Mouse (Mus musculus) forebrain, embryonic 13.5 days (tissue): ENCODE results near the gene Immp2l. TPM values are rescaled to one million over a fixed set of nuclear protein-coding genes. Genes with fewer than 3 reads are reported as not detected.

Experiments used
- ATAC-seq: fragments of 200-750 bp; cut with Nextera tagmentation; 2 replicates; pipeline ENCODE4 v1.8.0; 2017
- H3K27ac ChIP-seq: fragments of 300-500 bp; sonication (generic); 2 replicates; pipeline ENCODE4 v1.5.1; 2015; ENCODE audit warnings: inconsistent platforms, mild to moderate bottlenecking, moderate library complexity
- H3K27me3 ChIP-seq: fragments of 300-500 bp; sonication (generic); 2 replicates; pipeline ENCODE4 v1.6.1; 2015; ENCODE audit warnings: mild to moderate bottlenecking, inconsistent platforms
- H3K36me3 ChIP-seq: fragments of 300-500 bp; sonication (generic); 2 replicates; pipeline ENCODE4 v1.6.1; 2015; ENCODE audit warnings: mild to moderate bottlenecking, inconsistent platforms; ENCODE audit not compliant: poor library complexity, severe bottlenecking
- H3K4me1 ChIP-seq: fragments of 300-500 bp; sonication (generic); 2 replicates; pipeline ENCODE4 v1.6.1; 2015; ENCODE audit warnings: inconsistent platforms
- H3K4me2 ChIP-seq: fragments of 300-500 bp; sonication (generic); 2 replicates; pipeline ENCODE4 v1.6.1; 2015; ENCODE audit warnings: inconsistent platforms, mild to moderate bottlenecking, moderate library complexity
- H3K4me3 ChIP-seq: fragments of 300-500 bp; sonication (generic); 2 replicates; pipeline ENCODE4 v1.5.1; 2015; ENCODE audit warnings: mild to moderate bottlenecking, inconsistent platforms
- H3K9ac ChIP-seq: fragments of 300-500 bp; sonication (generic); 2 replicates; pipeline ENCODE4 v1.6.1; 2015; ENCODE audit warnings: mild to moderate bottlenecking, inconsistent platforms
- H3K9me3 ChIP-seq: fragments of 300-500 bp; sonication (generic); replicated peaks from 2 replicates; pipeline ENCODE4 v1.6.1; 2016; ENCODE audit warnings: inconsistent platforms
- WGBS: fragments of 180-500 bp; shearing (Covaris S2); methylation state at CpG from one replicate; pipeline ENCODE4 v1.1.7; 2015; 5-methylcytosine and 5-hydroxymethylcytosine counted together
- polyA plus RNA-seq: library from polyadenylated mRNA; unstranded; fragments of >200 nt; fragmentation: Nextera tagmentation; extraction: Ambion mirVana; gene quantifications from 2 replicates; pipeline ENCODE4 v1.2.1, GENCODE M21; 2015

The Immp2l gene
- polyA plus RNA-seq, 1 experiment from 2014 or later = 5.3 TPM

DNA sequence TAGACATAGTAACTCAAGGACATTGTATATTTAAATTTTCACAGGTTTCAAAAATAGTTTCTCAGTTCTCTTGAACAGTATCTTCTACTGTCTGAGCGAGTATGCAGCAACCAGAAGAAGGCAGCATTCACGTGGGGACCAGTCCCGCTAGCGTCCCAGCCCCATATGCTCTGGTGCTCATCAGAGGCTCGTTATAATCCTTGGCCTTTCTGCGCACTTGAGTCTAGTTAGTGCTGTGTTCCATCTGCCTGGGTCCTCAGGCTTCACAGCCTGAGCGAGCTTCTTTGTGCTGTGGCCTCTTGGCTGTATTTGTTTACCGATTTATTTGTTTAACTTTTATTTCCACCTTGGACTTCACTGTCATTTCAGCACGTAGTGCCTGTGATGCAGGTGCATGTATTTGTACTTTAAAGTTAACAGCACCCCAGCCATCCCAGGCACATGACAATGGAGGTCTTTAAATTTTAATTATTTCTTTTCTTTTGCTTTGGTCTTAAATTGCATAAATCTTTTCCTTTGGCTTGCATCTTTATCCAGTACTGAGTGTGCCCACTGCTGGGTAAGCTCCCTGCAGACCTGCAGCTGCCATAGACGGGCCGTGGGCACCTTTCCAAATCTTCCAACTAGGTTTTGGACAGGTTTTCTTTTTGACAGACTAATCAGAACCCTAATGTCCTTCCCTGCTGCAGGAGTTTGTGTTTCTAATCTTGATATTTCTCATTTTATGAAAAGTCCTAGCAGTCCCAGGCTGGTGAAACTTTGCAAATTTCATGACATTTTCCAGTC is 30.3 kb downstream of the Immp2l start:
- Histone ChIP-seq H3K9ac (no peak overlapping the region), H3K9me3 (no peaks in the 10 kb centered on the region), H3K4me3 (no peak overlapping the region), H3K27ac (no peak overlapping the region), H3K4me2 (no peak overlapping the region), H3K27me3 (no peaks in the 10 kb centered on the region), H3K4me1 (no peaks in the 10 kb centered on the region), H3K36me3 (no peaks in the 10 kb centered on the region)
- ATAC-seq = peak; percentile 51; the same call in 1 of the 2 replicates
- 62% methylated on average over 11 of the region's 11 CpGs for WGBS

DNA sequence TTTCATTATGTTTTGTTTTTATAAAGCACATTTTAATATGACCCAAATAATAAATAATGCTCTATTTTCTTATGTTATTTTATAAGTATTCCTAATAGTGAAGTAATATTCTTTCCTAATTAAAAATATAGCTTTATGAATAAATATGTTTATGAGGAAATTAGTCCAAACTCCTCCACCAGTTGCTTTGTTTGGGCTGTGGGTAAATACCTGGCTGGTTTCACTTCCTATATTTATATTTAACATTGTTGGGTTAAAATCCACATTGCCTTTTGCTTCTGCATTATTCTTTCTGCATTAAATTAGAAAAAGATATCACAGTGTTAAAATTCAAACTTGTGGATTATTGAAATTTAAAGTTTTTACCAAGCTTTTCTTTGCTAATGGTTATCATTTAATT is 32.1 kb downstream of the Immp2l start:
- no peak overlapping the region for H3K27ac ChIP-seq
- H3K36me3 ChIP-seq = no peaks in the 10 kb centered on the region
- no peak for ATAC-seq
- no peaks in the 10 kb centered on the region for H3K27me3 ChIP-seq
- H3K4me1 ChIP-seq = no peaks in the 10 kb centered on the region
- H3K9me3 ChIP-seq = no peaks in the 10 kb centered on the region
- no peak overlapping the region for H3K9ac ChIP-seq
- H3K4me2 ChIP-seq = no peak overlapping the region
- no peak overlapping the region for H3K4me3 ChIP-seq

DNA sequence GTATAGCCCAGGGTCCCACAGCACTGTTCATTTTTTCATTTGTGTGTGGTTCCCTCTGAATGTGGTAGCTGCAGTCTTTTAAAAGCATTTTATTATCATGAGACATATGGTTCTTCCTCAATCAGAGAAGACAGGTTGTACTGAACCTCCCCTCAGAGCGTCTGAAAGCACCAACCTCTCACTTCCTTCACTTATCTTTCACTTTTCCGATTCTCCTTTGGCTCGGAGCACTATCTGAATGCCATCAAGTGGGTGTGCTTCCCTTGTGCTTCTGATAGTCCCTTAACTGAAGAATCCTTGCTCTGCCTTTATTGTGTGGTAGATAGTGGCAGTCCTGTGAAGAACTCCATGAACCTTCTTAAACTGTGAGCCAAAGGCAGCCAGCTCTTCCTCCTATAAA is 39.4 kb downstream of the Immp2l start:
- 91% methylated on average over 3 of the region's 3 CpGs for WGBS
- no peaks in the 10 kb centered on the region for H3K36me3 ChIP-seq
- no peak overlapping the region for H3K27ac ChIP-seq
- no peak for ATAC-seq
- no peaks in the 10 kb centered on the region for H3K4me1 ChIP-seq
- H3K4me3 ChIP-seq = no peak overlapping the region
- no peaks in the 10 kb centered on the region for H3K9me3 ChIP-seq
- no peak overlapping the region for H3K4me2 ChIP-seq
- no peaks in the 10 kb centered on the region for H3K27me3 ChIP-seq
- no peak overlapping the region for H3K9ac ChIP-seq

DNA sequence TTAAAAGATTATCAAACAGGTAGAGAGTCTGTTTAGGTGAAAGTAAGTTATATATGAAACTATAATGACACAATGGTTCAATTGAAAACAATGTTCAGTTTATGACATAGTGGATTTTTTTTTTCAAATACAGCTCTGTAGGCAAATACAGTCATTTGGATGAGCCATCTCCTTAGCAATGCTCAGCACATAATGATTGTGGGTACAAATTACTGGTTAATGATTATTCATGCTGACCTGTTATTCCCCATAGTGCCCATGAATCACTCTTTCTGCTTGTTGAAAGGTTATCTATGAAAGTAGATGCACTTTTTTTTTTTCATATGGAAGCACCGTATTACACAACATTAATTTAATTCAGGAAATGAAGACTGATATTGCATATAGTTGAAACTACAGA is 58.0 kb downstream of the Immp2l start:
- no peaks in the 10 kb centered on the region for H3K27me3 ChIP-seq
- H3K9ac ChIP-seq = no peak overlapping the region
- no peak overlapping the region for H3K27ac ChIP-seq
- WGBS = 92% methylated on average over 1 of the region's 1 CpGs
- H3K36me3 ChIP-seq = no peaks in the 10 kb centered on the region
- no peak overlapping the region for H3K4me3 ChIP-seq
- no peak for ATAC-seq
- H3K4me1 ChIP-seq = no peaks in the 10 kb centered on the region
- no peak overlapping the region for H3K4me2 ChIP-seq
- H3K9me3 ChIP-seq = no peaks in the 10 kb centered on the region

DNA sequence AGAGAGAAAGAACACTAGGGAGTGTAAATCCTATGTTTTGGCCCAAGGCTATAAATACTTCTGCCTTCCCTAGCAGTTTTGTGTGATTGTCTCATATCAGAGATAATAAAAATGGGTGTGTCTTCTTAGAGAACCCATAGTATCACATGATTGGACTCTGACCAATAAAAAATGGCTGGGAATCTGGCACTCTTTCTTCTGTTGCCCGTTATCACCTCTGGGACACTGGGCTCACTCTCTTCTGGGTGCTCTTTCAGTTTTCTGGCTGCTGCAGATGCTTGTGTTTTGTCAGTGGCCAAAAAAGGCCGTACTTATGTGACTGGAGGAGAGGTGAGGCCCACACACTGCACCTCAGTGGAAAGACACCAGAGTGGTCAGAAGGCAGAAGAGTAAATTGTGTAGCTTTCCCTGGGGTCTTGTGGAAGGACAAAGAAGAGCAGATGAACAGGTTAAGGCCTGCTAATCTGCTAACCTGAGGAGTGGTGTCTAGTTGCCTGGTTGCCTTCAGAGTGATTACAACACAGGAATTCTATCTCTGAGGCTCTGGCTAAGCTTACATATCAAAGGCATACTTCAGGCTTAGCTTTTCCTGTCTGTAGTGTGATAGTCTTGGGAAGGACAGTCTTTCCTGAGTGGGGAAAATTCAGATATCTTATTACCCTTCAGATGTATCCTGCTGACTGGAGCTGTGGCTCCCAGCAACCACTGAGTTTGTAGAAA is 60.6 kb downstream of the Immp2l start:
- Histone ChIP-seq H3K9ac (no peak overlapping the region), H3K27ac (no peak overlapping the region), H3K4me2 (no peak overlapping the region), H3K9me3 (no peaks in the 10 kb centered on the region), H3K4me1 (no peaks in the 10 kb centered on the region), H3K4me3 (no peak overlapping the region), H3K27me3 (no peaks in the 10 kb centered on the region), H3K36me3 (no peaks in the 10 kb centered on the region)
- WGBS = 82% methylated on average over 2 of the region's 2 CpGs
- no peak for ATAC-seq

DNA sequence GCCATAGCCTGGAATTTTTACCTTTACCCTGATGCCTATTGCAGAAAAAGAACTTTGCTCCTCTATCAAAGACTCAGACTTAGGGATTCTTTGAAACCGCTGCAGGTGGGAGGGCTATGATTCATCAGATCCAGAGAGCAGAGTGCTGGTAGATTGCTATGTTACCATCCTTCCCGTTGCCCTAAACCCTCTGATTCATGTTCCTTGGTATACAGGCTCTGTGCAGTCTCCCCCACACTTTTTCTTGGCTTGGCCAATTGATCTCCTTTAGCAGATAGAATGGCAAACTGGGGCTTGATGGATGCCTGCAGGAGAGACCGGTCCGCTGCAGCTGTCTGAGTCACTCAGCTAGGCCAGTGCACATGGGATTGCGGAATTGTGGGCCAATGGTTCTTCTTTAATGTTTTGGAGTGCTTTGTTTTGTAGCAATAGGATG is 66.1 kb downstream of the Immp2l start:
- Histone ChIP-seq H3K27me3 (no peaks in the 10 kb centered on the region), H3K36me3 (no peaks in the 10 kb centered on the region), H3K27ac (no peak overlapping the region), H3K9me3 (no peaks in the 10 kb centered on the region), H3K4me3 (no peak overlapping the region), H3K4me2 (no peak overlapping the region), H3K9ac (no peak overlapping the region), H3K4me1 (no peaks in the 10 kb centered on the region)
- no peak for ATAC-seq
- 89% methylated on average over 5 of the region's 5 CpGs for WGBS

DNA sequence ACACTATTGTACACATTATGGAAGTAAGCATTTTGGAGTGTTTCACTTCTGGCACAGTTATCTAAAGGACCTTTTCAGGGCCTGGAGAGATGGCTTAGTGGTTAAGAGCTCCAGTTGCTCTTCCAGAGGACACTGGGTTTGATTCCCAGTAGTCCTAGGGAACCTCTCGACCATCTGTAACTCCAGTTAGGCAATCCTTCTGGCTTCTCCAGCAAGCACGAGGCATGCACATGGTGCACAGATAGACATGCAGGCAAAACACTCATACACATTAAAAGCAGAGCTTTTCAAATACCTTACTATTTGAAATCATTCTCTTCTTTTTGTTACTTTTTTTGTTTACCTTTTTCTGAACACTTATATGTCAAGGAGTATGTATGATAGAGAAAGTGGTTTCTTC is 66.9 kb downstream of the Immp2l start:
- H3K4me2 ChIP-seq = no peak overlapping the region
- no peaks in the 10 kb centered on the region for H3K27me3 ChIP-seq
- no peaks in the 10 kb centered on the region for H3K36me3 ChIP-seq
- WGBS = 80% methylated on average over 2 of the region's 2 CpGs
- H3K4me1 ChIP-seq = no peaks in the 10 kb centered on the region
- no peak overlapping the region for H3K27ac ChIP-seq
- H3K9ac ChIP-seq = no peak overlapping the region
- ATAC-seq = no peak
- H3K9me3 ChIP-seq = no peaks in the 10 kb centered on the region
- no peak overlapping the region for H3K4me3 ChIP-seq

DNA sequence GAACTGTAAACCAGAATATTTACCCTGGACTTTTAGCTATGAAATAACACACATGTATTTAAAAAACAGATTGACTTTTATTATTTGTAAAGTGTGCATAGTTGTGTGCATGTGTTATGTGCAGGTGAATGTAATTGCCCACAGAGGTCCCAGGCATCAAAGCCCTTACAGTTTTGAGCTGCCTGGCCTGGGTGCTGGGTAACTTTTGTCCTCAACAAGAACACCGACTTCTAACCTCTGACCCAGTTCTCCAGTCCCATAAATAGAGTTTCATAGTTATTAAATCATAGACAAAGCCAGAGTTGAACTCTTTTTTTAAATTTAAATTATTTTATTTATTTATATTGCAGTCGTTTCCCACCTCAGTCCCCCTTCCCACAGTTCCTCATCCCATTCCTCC is 67.4 kb downstream of the Immp2l start:
- no peak overlapping the region for H3K9ac ChIP-seq
- no peaks in the 10 kb centered on the region for H3K27me3 ChIP-seq
- no peak overlapping the region for H3K4me2 ChIP-seq
- no peak overlapping the region for H3K4me3 ChIP-seq
- no peak overlapping the region for H3K27ac ChIP-seq
- no peaks in the 10 kb centered on the region for H3K4me1 ChIP-seq
- no peaks in the 10 kb centered on the region for H3K36me3 ChIP-seq
- H3K9me3 ChIP-seq = no peaks in the 10 kb centered on the region
- 94% methylated on average over 2 of the region's 2 CpGs for WGBS
- no peak for ATAC-seq

DNA sequence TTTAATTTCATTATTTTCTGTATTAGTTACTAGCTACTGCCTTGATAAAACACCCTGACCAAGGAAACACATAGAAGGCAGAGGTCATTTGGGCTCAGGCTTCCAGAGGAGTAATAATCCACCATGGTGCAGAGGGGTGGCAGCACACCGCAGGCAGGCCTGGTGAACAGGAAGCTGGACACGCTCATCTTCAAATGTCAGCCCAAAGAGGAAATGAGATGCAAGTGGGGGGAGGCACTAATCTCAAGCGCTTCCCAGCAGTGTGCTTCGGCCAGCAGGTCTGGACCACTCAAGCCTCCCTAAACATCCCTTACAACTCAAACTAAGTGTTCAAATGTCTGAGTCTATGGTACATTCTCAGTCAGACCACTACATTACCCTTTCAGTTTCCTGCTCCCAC is 72.2 kb downstream of the Immp2l start:
- H3K36me3 ChIP-seq = no peaks in the 10 kb centered on the region
- H3K4me3 ChIP-seq = no peak overlapping the region
- WGBS = 73% methylated on average over 4 of the region's 4 CpGs
- no peaks in the 10 kb centered on the region for H3K9me3 ChIP-seq
- H3K4me2 ChIP-seq = no peak overlapping the region
- no peaks in the 10 kb centered on the region for H3K27me3 ChIP-seq
- no peak overlapping the region for H3K9ac ChIP-seq
- no peak overlapping the region for H3K27ac ChIP-seq
- no peak for ATAC-seq
- no peaks in the 10 kb centered on the region for H3K4me1 ChIP-seq

DNA sequence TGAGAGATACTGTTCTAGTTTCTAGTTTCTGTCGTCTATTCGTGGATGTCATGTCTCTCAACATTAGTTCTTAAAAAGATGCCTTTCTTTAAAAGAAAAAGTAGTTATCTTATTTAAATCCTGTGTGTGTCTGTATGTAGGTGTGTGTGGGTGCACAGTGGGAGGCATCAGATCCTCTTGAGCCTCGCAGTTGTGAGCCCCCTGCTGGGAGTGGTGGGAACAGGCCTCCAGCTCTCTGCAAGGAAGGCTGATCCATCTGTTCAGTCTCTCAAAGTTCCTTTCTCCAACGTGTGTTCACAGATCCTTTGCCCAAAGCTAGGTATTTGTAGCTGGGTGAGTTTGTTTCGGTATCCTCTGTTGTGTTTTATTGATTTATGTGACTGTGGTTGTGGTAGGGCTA is 73.5 kb downstream of the Immp2l start:
- H3K9me3 ChIP-seq = no peaks in the 10 kb centered on the region
- H3K9ac ChIP-seq = no peak overlapping the region
- H3K36me3 ChIP-seq = no peaks in the 10 kb centered on the region
- H3K4me3 ChIP-seq = no peak overlapping the region
- no peaks in the 10 kb centered on the region for H3K4me1 ChIP-seq
- 56% methylated on average over 5 of the region's 5 CpGs for WGBS
- ATAC-seq = peak; percentile 57; the same call in 1 of the 2 replicates
- no peaks in the 10 kb centered on the region for H3K27me3 ChIP-seq
- H3K4me2 ChIP-seq = no peak overlapping the region
- no peak overlapping the region for H3K27ac ChIP-seq

DNA sequence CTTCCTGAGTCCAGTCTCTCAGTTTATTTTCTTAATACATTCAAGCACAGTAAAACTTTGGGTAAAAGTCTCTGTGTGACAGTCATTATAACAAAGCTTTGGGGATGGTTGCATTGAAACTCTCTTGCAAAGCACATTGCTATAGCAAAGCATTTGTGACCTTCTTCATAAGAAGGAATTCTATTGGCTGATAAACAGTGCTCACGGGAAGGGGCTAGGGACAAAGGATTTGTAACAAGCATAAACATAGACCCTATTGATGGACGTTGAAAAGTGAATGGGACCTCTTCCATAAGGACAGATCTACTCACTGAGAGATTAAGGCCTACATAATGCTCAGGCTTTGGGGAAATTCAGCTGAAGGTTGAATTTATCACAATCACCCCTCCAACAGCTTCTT is 85.1 kb downstream of the Immp2l start:
- no peaks in the 10 kb centered on the region for H3K27me3 ChIP-seq
- no peaks in the 10 kb centered on the region for H3K4me1 ChIP-seq
- no peak overlapping the region for H3K9ac ChIP-seq
- no peak overlapping the region for H3K4me3 ChIP-seq
- no peak for ATAC-seq
- no peak overlapping the region for H3K4me2 ChIP-seq
- no peaks in the 10 kb centered on the region for H3K9me3 ChIP-seq
- H3K36me3 ChIP-seq = no peaks in the 10 kb centered on the region
- no peak overlapping the region for H3K27ac ChIP-seq
- 5% methylated on average over 2 of the region's 2 CpGs for WGBS

DNA sequence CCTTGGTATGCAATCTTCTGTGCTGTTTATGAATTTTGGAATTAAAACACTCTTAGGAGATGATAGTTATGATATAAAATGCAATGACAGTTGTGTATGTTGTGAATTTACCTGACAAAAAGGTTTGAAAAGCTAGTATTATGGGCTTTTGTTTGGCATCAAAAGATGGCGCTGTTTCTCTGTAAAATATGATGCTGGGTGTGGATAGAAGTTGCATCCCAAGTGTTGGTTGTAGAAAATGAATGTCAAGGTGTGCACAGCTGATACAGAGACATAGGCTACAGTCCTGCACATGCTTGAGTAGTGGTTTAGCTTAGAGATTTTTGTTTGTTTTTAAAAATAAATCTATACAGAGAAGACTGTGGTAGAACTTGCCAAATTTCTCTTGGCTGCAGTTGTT is 87.6 kb downstream of the Immp2l start:
- Histone ChIP-seq H3K27ac (no peak overlapping the region), H3K9me3 (no peaks in the 10 kb centered on the region), H3K9ac (no peak overlapping the region), H3K4me2 (no peak overlapping the region), H3K4me1 (no peaks in the 10 kb centered on the region), H3K27me3 (no peaks in the 10 kb centered on the region), H3K36me3 (no peaks in the 10 kb centered on the region), H3K4me3 (no peak overlapping the region)
- 45% methylated on average over 1 of the region's 1 CpGs for WGBS
- ATAC-seq = peak; percentile 67; the same call in 1 of the 2 replicates
